Mouse (Mus musculus): ENCODE measurements at regions not wholly inside any gene's neighbourhood (a gene's known extent, or its start where the extent isn't known, plus 50 kb on each side); places are given as distances from the start of the nearest gene placed in this dataset.
A peak's percentile ranks its signal among the peaks of the same experiment; 100 is the strongest.

DNA sequence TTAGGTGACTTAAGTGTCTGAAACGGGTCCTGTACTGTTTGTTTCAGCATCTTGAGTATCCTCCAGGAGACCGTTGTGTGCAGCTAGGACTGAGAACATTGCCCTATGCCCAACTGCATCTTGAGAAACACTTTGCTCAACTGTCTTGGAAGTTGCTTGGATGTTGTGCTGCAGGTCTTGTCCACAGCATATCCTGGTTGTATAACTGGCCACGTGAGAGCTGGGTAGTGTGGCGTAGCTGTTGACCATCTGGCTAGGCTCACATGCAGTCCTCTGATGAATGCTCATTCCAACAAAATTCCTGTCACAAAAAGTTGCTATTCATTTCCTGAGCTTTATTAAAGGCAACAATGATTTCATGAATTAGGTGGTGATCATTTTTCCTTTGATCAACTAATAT is 91.1 kb upstream of the Abi3bp start:
- no peaks in the 10 kb centered on the region for H3K27me3 ChIP-seq (replicated peaks; ENCODE audit: insufficient read depth, low read length)
- ATAC-seq = no peak
- H3K27ac ChIP-seq (ENCODE audit: low read length) = no peak overlapping the region
- H3K4me3 ChIP-seq (ENCODE audit: low read depth, low read length) = no peak overlapping the region
- no peaks in the 10 kb centered on the region for H3K9me3 ChIP-seq (ENCODE audit: low read length)
- no peaks in the 10 kb centered on the region for H3K4me1 ChIP-seq (ENCODE audit: insufficient read depth, low read depth, low read length)
- no peak overlapping the region for H3K9ac ChIP-seq (replicated peaks; ENCODE audit: low read depth)
- H3K4me2 ChIP-seq (replicated peaks; ENCODE audit: low read depth, low read length) = no peak overlapping the region
- H3K36me3 ChIP-seq (ENCODE audit: insufficient read depth, low read length) = no peaks in the 10 kb centered on the region
- no peak for DNase-seq (ENCODE audit: low spot score)
- TF ChIP-seq CTCF (IDR thresholded peaks at IDR 0.05) (no peak), EP300 (IDR thresholded peaks at IDR 0.05) (no peak)
- WGBS = 64% methylated on average over 4 of the region's 4 CpGs

DNA sequence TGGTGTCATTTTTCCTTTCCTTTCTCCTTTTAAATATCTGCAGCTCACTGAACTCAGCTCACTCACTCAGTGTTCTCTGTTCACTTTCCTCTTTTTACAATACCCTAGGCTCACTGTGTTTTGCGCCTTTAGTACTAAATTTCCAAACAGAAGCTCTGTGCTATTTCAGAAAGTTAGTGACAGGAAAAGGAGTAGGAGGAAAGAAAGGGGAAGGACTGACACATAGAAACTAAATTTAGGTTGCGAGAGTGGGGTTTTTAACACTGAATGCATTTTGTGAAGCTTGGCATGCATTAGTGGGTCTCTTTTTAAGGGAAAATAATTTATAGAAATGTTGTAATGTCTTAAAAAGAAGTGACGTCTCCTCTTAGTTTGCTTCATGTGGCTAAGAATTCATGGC is 84.8 kb upstream of the Abi3bp start:
- no peak overlapping the region for H3K9ac ChIP-seq (replicated peaks; ENCODE audit: low read depth)
- ATAC-seq = no peak
- no peak overlapping the region for H3K4me2 ChIP-seq (replicated peaks; ENCODE audit: low read depth, low read length)
- 91% methylated on average over 3 of the region's 3 CpGs for WGBS
- H3K4me3 ChIP-seq (ENCODE audit: low read depth, low read length) = no peak overlapping the region
- H3K4me1 ChIP-seq (ENCODE audit: insufficient read depth, low read depth, low read length) = no peaks in the 10 kb centered on the region
- TF ChIP-seq CTCF (IDR thresholded peaks at IDR 0.05) = no peak
- TF ChIP-seq EP300 (IDR thresholded peaks at IDR 0.05) = no peak
- DNase-seq (ENCODE audit: low spot score) = no peak
- H3K27ac ChIP-seq (ENCODE audit: low read length) = no peak overlapping the region
- H3K9me3 ChIP-seq (ENCODE audit: low read length) = no peaks in the 10 kb centered on the region
- H3K36me3 ChIP-seq (ENCODE audit: insufficient read depth, low read length) = no peaks in the 10 kb centered on the region
- no peaks in the 10 kb centered on the region for H3K27me3 ChIP-seq (replicated peaks; ENCODE audit: insufficient read depth, low read length)

DNA sequence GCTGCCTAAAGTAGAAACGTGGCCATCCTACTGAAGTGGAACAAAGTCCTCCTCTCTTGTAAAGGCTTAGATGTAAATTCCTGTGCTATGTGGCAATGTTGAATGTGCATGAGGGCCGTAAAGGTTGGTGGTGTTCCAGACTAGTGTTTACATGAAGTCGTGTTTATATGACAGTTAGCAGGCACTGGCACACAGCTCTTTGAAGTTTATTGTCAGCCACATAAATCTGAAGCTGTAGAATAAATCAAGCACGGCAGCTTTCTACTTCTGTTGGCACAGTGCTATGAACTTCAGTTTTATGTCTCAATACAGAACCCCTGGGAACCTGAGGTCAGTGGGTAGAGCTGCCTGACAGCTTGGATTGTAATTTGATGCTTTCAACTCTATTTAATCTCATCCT is 81.1 kb upstream of the Abi3bp start:
- DNase-seq (ENCODE audit: low spot score) = peak; percentile 24
- no peak overlapping the region for H3K27ac ChIP-seq (ENCODE audit: low read length)
- no peak overlapping the region for H3K9ac ChIP-seq (replicated peaks; ENCODE audit: low read depth)
- WGBS = 17% methylated on average over 4 of the region's 4 CpGs
- no peaks in the 10 kb centered on the region for H3K4me1 ChIP-seq (ENCODE audit: insufficient read depth, low read depth, low read length)
- no peak overlapping the region for H3K4me2 ChIP-seq (replicated peaks; ENCODE audit: low read depth, low read length)
- TF ChIP-seq EP300 (IDR thresholded peaks at IDR 0.05) (peak; percentile 47; the same call in 1 of the 2 replicates), CTCF (IDR thresholded peaks at IDR 0.05) (no peak)
- no peaks in the 10 kb centered on the region for H3K9me3 ChIP-seq (ENCODE audit: low read length)
- peak; percentile 47; the same call in 1 of the 2 replicates for ATAC-seq
- H3K4me3 ChIP-seq (ENCODE audit: low read depth, low read length) = no peak overlapping the region
- H3K36me3 ChIP-seq (ENCODE audit: insufficient read depth, low read length) = no peaks in the 10 kb centered on the region
- H3K27me3 ChIP-seq (replicated peaks; ENCODE audit: insufficient read depth, low read length) = no peaks in the 10 kb centered on the region

DNA sequence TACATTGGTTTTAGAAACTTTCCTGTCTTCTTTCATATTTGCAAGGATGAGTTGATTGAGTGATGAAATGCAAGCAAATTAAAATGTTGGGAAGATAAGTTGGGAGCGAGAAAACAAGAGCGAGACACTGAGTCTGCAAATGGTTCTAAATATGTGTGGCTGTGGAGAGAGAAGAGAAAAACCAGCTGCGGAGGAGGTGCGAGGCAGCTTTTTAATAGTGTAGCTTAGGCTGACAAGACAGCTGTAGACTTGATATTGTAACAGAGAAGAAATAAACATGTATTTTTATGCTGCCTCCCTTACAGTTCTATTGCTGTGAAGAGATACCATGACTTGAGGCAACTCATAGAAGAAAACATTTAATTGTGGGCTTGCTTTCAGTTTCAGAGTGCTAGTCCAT is 78.1 kb upstream of the Abi3bp start:
- ATAC-seq = no peak; the same call in 1 of the 2 replicates
- 79% methylated on average over 4 of the region's 4 CpGs for WGBS
- no peaks in the 10 kb centered on the region for H3K4me1 ChIP-seq (ENCODE audit: insufficient read depth, low read depth, low read length)
- DNase-seq (ENCODE audit: low spot score) = peak; percentile 43
- TF ChIP-seq CTCF (IDR thresholded peaks at IDR 0.05) (no peak), EP300 (IDR thresholded peaks at IDR 0.05) (no peak)
- H3K9ac ChIP-seq (replicated peaks; ENCODE audit: low read depth) = no peak overlapping the region
- no peak overlapping the region for H3K4me3 ChIP-seq (ENCODE audit: low read depth, low read length)
- H3K27ac ChIP-seq (ENCODE audit: low read length) = no peak overlapping the region
- no peaks in the 10 kb centered on the region for H3K27me3 ChIP-seq (replicated peaks; ENCODE audit: insufficient read depth, low read length)
- H3K36me3 ChIP-seq (ENCODE audit: insufficient read depth, low read length) = no peaks in the 10 kb centered on the region
- no peak overlapping the region for H3K4me2 ChIP-seq (replicated peaks; ENCODE audit: low read depth, low read length)
- no peaks in the 10 kb centered on the region for H3K9me3 ChIP-seq (ENCODE audit: low read length)

DNA sequence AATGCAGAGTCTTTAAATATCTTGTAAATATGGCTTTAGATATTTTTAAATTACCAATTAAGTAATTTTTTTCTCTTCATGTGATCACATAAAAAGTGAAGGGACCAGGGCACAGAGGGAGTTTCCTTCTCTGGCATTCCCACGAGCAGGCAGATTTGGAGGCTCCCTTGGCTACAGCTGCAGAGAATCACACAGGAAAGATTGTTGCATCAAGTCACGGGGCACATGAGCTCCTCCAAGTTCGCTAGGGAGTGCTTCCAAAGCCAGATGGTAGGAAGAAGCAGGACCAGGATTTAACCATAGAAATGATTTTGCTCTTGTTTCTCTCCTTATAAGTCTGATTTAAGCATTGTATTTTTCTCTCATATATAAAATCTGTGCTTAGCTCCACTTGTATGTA is 53.9 kb upstream of the Abi3bp start:
- DNase-seq (ENCODE audit: low spot score) = no peak
- no peak for ATAC-seq
- Histone ChIP-seq H3K4me2 (replicated peaks; ENCODE audit: low read depth, low read length) (no peak overlapping the region), H3K4me3 (ENCODE audit: low read depth, low read length) (no peak overlapping the region), H3K4me1 (ENCODE audit: insufficient read depth, low read depth, low read length) (no peaks in the 10 kb centered on the region), H3K9me3 (ENCODE audit: low read length) (no peaks in the 10 kb centered on the region), H3K36me3 (ENCODE audit: insufficient read depth, low read length) (no peaks in the 10 kb centered on the region), H3K9ac (replicated peaks; ENCODE audit: low read depth) (no peak overlapping the region), H3K27ac (ENCODE audit: low read length) (no peak overlapping the region), H3K27me3 (replicated peaks; ENCODE audit: insufficient read depth, low read length) (no peaks in the 10 kb centered on the region)
- TF ChIP-seq EP300 (IDR thresholded peaks at IDR 0.05) (no peak), CTCF (IDR thresholded peaks at IDR 0.05) (no peak)
- WGBS = 46% methylated on average over 3 of the region's 3 CpGs

Measured in lung, postnatal 0 days (tissue).